Mouse (Mus musculus): ENCODE data around the gene Rnf224.

DNA sequence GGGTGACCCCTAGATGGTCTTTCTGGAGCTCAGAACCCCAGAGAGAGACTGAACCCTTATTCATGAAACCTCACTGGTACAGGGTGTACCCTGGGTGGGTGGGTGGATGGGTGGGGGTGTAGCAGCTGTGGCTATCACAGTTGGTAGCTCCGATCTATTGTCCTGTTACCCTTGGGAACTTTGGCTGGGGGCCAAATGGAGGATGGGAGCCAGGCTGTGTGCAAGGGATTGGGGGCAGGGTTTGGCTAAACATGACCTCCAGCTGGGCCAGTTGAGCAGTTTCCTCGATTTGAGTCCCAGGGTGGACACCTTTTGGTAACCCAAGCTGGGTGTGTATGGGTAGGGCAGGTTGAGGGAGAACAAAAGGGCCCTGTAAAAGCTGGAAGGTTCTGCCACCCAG lies 30.1 kb upstream of the Rnf224 start:
- TF ChIP-seq CTCF (IDR thresholded peaks at IDR 0.05; ENCODE audit: low read depth): no peak
- no peak for TF ChIP-seq EP300 (IDR thresholded peaks at IDR 0.05; ENCODE audit: low read depth)

Measured in heart, postnatal 0 days (tissue).